Comparison of ENCODE assay signal across 28 mouse cellular contexts in the genomic region with DNA sequence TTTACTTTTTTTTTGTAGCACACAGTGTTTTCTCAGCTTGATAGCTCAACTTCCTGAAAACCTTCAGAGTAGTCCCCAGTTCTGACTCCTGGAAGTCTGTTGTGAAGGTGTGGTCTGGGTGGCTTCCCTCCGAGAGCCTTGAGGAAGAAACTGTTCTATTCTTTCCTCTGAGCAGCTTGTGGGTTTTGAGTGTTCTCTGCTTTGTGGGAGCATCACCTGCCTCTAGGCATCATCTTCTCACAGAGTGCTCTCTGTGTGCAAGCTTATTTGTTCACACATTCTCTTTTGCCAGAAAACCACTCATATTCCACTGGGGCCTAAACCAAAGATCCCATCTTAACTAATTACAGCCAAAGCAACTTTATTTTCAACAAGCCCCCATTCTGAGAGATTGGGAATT.
"Had no signal": no experiment of that assay in that cellular context is flagged by ENCODE, and none has a peak within 500 bp of the region (broad histone marks: within the 10 kb centered on the region; RNA-seq: fewer than 3 reads in every experiment).

No protein-coding gene starts in this region.

- ATAC-seq: forebrain, embryonic 13.5 days; forebrain, embryonic 15.5 days; forebrain, embryonic 16.5 days; forebrain, postnatal 0 days had no signal

- DNase-seq: cerebellum, adult 2 months; cerebellum, adult 8-10 months; cerebellum, adult 9-10 months; cerebellum, adult 9-11 months; cerebellum, postnatal 10 days; cerebellum, postnatal 14 days; cerebellum, postnatal 25 days; cerebellum, postnatal 36 days; embryo, embryonic 11 days; forebrain, postnatal 0 days; gastrocnemius, adult 2 months; gastrocnemius, postnatal 10 days; gastrocnemius, postnatal 14 days; gastrocnemius, postnatal 25 days; gastrocnemius, postnatal 36 days; heart, adult 11 months; heart, adult 18-20 months; heart, adult 2 months had no signal

- H3K4me1 ChIP-seq: embryonic facial prominence, embryonic 10.5 days; embryonic facial prominence, embryonic 12.5 days; embryonic facial prominence, embryonic 13.5 days; embryonic facial prominence, embryonic 15.5 days; forebrain, embryonic 10.5 days; forebrain, embryonic 12.5 days; forebrain, embryonic 13.5 days; forebrain, embryonic 15.5 days had no signal

- H3K9ac ChIP-seq: embryonic facial prominence, embryonic 12.5 days; embryonic facial prominence, embryonic 13.5 days; embryonic facial prominence, embryonic 15.5 days; forebrain, embryonic 12.5 days; forebrain, embryonic 13.5 days; forebrain, embryonic 15.5 days; forebrain, postnatal 0 days had no signal

- H3K36me3 ChIP-seq: embryonic facial prominence, embryonic 10.5 days; embryonic facial prominence, embryonic 12.5 days; embryonic facial prominence, embryonic 13.5 days; embryonic facial prominence, embryonic 15.5 days; forebrain, embryonic 10.5 days; forebrain, embryonic 12.5 days; forebrain, embryonic 15.5 days had no signal

- H3K27ac ChIP-seq: embryonic facial prominence, embryonic 10.5 days; embryonic facial prominence, embryonic 12.5 days; embryonic facial prominence, embryonic 13.5 days; embryonic facial prominence, embryonic 15.5 days; forebrain, embryonic 10.5 days; forebrain, embryonic 12.5 days; forebrain, embryonic 13.5 days; forebrain, embryonic 15.5 days; gastrocnemius, adult 2 months; heart, adult 2 months had no signal

- H3K4me2 ChIP-seq: embryonic facial prominence, embryonic 12.5 days; embryonic facial prominence, embryonic 13.5 days; embryonic facial prominence, embryonic 15.5 days; forebrain, embryonic 12.5 days; forebrain, embryonic 13.5 days; forebrain, embryonic 15.5 days had no signal

- H3K4me3 ChIP-seq: embryonic facial prominence, embryonic 10.5 days; embryonic facial prominence, embryonic 12.5 days; embryonic facial prominence, embryonic 13.5 days; embryonic facial prominence, embryonic 15.5 days; erythroblast, embryonic 14.5 days; forebrain, embryonic 10.5 days; forebrain, embryonic 12.5 days; forebrain, embryonic 13.5 days; forebrain, embryonic 15.5 days; gastrocnemius, adult 2 months; heart, adult 2 months had no signal

- H3K9me3 ChIP-seq: embryonic facial prominence, embryonic 10.5 days; embryonic facial prominence, embryonic 12.5 days; embryonic facial prominence, embryonic 13.5 days; embryonic facial prominence, embryonic 15.5 days; forebrain, embryonic 10.5 days; forebrain, embryonic 12.5 days; forebrain, embryonic 13.5 days; forebrain, embryonic 15.5 days had no signal

- H3K27me3 ChIP-seq: embryonic facial prominence, embryonic 12.5 days; embryonic facial prominence, embryonic 13.5 days; embryonic facial prominence, embryonic 15.5 days; forebrain, embryonic 12.5 days; forebrain, embryonic 13.5 days; forebrain, embryonic 15.5 days had no signal
